1 mouse cellular context compared by ENCODE assay signal in genomic region chr11:78172034-78172747, GRCm38 (mm10).
TF ChIP-seq lines count a peak whose summit lies in the region.

No protein-coding gene starts in this region.

TF ChIP-seq in C2C12, 6 proteins besides CTCF, POLR2A, EP300 and RAD21:
- no peak for TF ChIP-seq MYOD1 (IDR thresholded peaks at IDR 0.05; ENCODE audit: control insufficient read depth, insufficient read length, low read depth)
- no peak for TF ChIP-seq MYOG (IDR thresholded peaks at IDR 0.05; ENCODE audit: control insufficient read depth, extremely low read depth, insufficient read length)
- TF ChIP-seq MAX (IDR thresholded peaks at IDR 0.05), result no peak
- TF ChIP-seq USF1 (IDR thresholded peaks at IDR 0.05; ENCODE audit: low read depth), result no peak
- no peak for TF ChIP-seq CEBPB (IDR thresholded peaks at IDR 0.05; ENCODE audit: low read depth)
- no peak for TF ChIP-seq FOSL1 (IDR thresholded peaks at IDR 0.05; ENCODE audit: insufficient read depth, low read length, poor library complexity, severe bottlenecking)
